Mouse (Mus musculus) lung, postnatal 10 days (tissue): Measurements from ENCODE around the gene Wdfy3.
"Not testable (repeated sequence)": the region's sequence is repeated elsewhere in the genome, so short reads cannot be mapped to it uniquely, and the experiment has no call there.

ENCODE experiments used
- DNase-seq: peaks from one replicate; pipeline ENCODE4 v3.0.0; 2021

Wdfy3 gene

GRCm38 (mm10) chr5:101876185-101876584 is 193.5 kb downstream of the Wdfy3 start:
- peak; percentile 38 for DNase-seq

GRCm38 (mm10) chr5:101866722-101867121 is 203.0 kb downstream of the Wdfy3 start:
- DNase-seq = no peak

GRCm38 (mm10) chr5:101863946-101864345 is 205.8 kb downstream of the Wdfy3 start:
- no peak for DNase-seq

- no peak for DNase-seq
Observed at GRCm38 (mm10) chr5:101862651-101863050, 207.1 kb downstream of the Wdfy3 start.

- no peak for DNase-seq
Observed at GRCm38 (mm10) chr5:101861786-101862571, 207.7 kb downstream of the Wdfy3 start.

GRCm38 (mm10) chr5:101858891-101859436 is 210.8 kb downstream of the Wdfy3 start:
- DNase-seq = no peak

- DNase-seq = peak; percentile 48
Observed at GRCm38 (mm10) chr5:101855475-101855874, 214.2 kb downstream of the Wdfy3 start.

GRCm38 (mm10) chr5:101854667-101855066 is 215.1 kb downstream of the Wdfy3 start:
- DNase-seq = peak; percentile 45

GRCm38 (mm10) chr5:101854100-101854499 is 215.6 kb downstream of the Wdfy3 start:
- DNase-seq = no peak

GRCm38 (mm10) chr5:101852116-101852680 is 217.5 kb downstream of the Wdfy3 start:
- DNase-seq = no peak

- no peak for DNase-seq
Observed at GRCm38 (mm10) chr5:101851133-101851532, 218.6 kb downstream of the Wdfy3 start.

GRCm38 (mm10) chr5:101847762-101848161 is 222.0 kb downstream of the Wdfy3 start:
- no peak for DNase-seq

GRCm38 (mm10) chr5:101847323-101847722 is 222.4 kb downstream of the Wdfy3 start:
- DNase-seq = no peak

- DNase-seq = no peak
Observed at GRCm38 (mm10) chr5:101845930-101846329, 223.8 kb downstream of the Wdfy3 start.

GRCm38 (mm10) chr5:101845011-101845410 is 224.7 kb downstream of the Wdfy3 start:
- no peak for DNase-seq

- DNase-seq = no peak
Observed at GRCm38 (mm10) chr5:101840476-101840875, 229.2 kb downstream of the Wdfy3 start.

- DNase-seq = not testable (repeated sequence)
Observed at GRCm38 (mm10) chr5:101837605-101838004, 232.1 kb downstream of the Wdfy3 start.

- DNase-seq = no peak
Observed at GRCm38 (mm10) chr5:101836221-101836620, 233.5 kb downstream of the Wdfy3 start.

GRCm38 (mm10) chr5:101833875-101834274 is 235.8 kb downstream of the Wdfy3 start:
- DNase-seq = no peak

GRCm38 (mm10) chr5:101832991-101833390 is 236.7 kb downstream of the Wdfy3 start:
- no peak for DNase-seq

- DNase-seq = no peak
Observed at GRCm38 (mm10) chr5:101832042-101832441, 237.7 kb downstream of the Wdfy3 start.

GRCm38 (mm10) chr5:101830180-101830579 is 239.5 kb downstream of the Wdfy3 start:
- no peak for DNase-seq

- no peak for DNase-seq
Observed at GRCm38 (mm10) chr5:101828932-101829331, 240.8 kb downstream of the Wdfy3 start.

- DNase-seq = no peak
Observed at GRCm38 (mm10) chr5:101827477-101827876, 242.2 kb downstream of the Wdfy3 start.
